Mouse (Mus musculus) thymus, adult 2 months (tissue): ENCODE results near the gene Astn1. TPM values are rescaled to one million over a fixed set of nuclear protein-coding genes. Genes with fewer than 3 reads are reported as not detected.

Experiments
- DNase-seq: peaks from one replicate; pipeline ENCODE4 v3.0.0; 2021
- H3K27ac ChIP-seq: fragments of 200-500 bp; 2 replicates; pipeline ENCODE4 v1.5.1; 2012; ENCODE audit warnings: low read length, control low read depth; ENCODE audit not compliant: control insufficient read depth, insufficient read depth
- H3K27me3 ChIP-seq: fragments of 200-500 bp; 2 replicates; pipeline ENCODE4 v1.6.1; 2012; ENCODE audit warnings: mild to moderate bottlenecking, low read length, moderate library complexity, mixed read lengths; ENCODE audit not compliant: control insufficient read depth, insufficient read depth
- H3K36me3 ChIP-seq: fragments of 200-500 bp; 2 replicates; pipeline ENCODE4 v1.6.1; 2012; ENCODE audit warnings: mild to moderate bottlenecking, low read length, moderate library complexity; ENCODE audit not compliant: control insufficient read depth, insufficient read depth
- H3K4me1 ChIP-seq: fragments of 200-500 bp; replicated peaks from 2 replicates; pipeline ENCODE4 v1.6.1; 2012; ENCODE audit warnings: low read length; ENCODE audit not compliant: control insufficient read depth, insufficient read depth
- H3K4me3 ChIP-seq: fragments of 200-500 bp; 2 replicates; pipeline ENCODE4 v1.5.1; 2012; ENCODE audit warnings: mild to moderate bottlenecking, low read length, control low read depth, moderate library complexity; ENCODE audit not compliant: control insufficient read depth, insufficient read depth
- CTCF ChIP-seq: fragments of 200-500 bp; IDR thresholded peaks from 2 replicates; pipeline ENCODE4 v1.5.1; 2012; ENCODE audit warnings: mild to moderate bottlenecking, control low read depth, low read length, moderate library complexity, borderline replicate concordance; ENCODE audit not compliant: control insufficient read depth, poor library complexity, insufficient read depth; ENCODE audit errors: extremely low read depth
- POLR2A ChIP-seq: fragments of 200-500 bp; IDR thresholded peaks from 2 replicates; pipeline ENCODE4 v1.6.1; 2012; ENCODE audit warnings: mild to moderate bottlenecking, low read length, control low read depth, moderate library complexity; ENCODE audit not compliant: control insufficient read depth, poor library complexity, insufficient read depth; ENCODE audit errors: extremely low read depth
- WGBS: fragments of 180-500 bp; shearing (Covaris S2); methylation state at CpG from one replicate; pipeline ENCODE4 v1.1.7; 2018; 5-methylcytosine and 5-hydroxymethylcytosine counted together
- polyA plus RNA-seq: library from polyadenylated mRNA; depleted of rRNA; stranded (reverse); fragments of >200 nt; gene quantifications from 2 replicates; pipeline ENCODE4 v1.2.3, GENCODE M21; 2012; rRNA removed

The Astn1 gene
- polyA plus RNA-seq: 0.19 and 0.34 TPM in 2 replicates

- Histone ChIP-seq H3K36me3 (no peaks in the 10 kb centered on the region), H3K4me1 (no peaks in the 10 kb centered on the region), H3K27me3 (no peaks in the 10 kb centered on the region), H3K27ac (no peak within 1 kb of the TSS), H3K4me3 (no peak within 1 kb of the TSS)
- no peak for TF ChIP-seq POLR2A
- no peak for TF ChIP-seq CTCF
- no peak for DNase-seq
- WGBS: 11% methylated on average over 2 of the region's 2 CpGs
These were observed at the start of gene Astn1 for GRCm38 (mm10) chr1:158361964-158362291. Gene Astn1 (plus strand): TSS chr1:158362273.

GRCm38 (mm10) chr1:158323325-158323724 is 38.7 kb upstream of the Astn1 start:
- WGBS: 85% methylated on average over 6 of the region's 6 CpGs

DNA sequence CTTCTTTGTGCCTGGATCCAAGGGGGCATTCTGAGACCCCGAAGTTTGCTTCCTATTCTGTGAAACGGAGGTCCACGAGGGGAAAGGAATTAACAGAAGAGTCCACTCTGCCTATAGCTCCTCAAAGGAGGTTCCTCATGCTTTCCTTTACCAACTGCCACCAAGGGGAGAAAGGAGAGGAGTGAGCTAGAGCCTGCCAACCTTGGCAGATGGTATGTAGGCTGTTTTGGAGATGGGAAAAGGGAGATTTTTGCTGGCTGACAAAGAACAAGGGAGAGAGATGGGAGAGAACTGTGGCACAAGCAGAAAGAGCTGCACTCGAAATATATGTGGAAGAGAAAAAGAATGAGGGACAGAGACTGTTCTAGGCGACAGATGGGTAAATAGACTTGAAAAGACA is 33.9 kb upstream of the Astn1 start:
- H3K4me3 ChIP-seq: no peak overlapping the region
- 81% methylated on average over 5 of the region's 5 CpGs for WGBS
- H3K36me3 ChIP-seq: no peaks in the 10 kb centered on the region
- H3K27ac ChIP-seq: no peak overlapping the region
- no peak for TF ChIP-seq CTCF
- TF ChIP-seq POLR2A: no peak
- DNase-seq: no peak
- no peaks in the 10 kb centered on the region for H3K27me3 ChIP-seq
- no peaks in the 10 kb centered on the region for H3K4me1 ChIP-seq

More at GRCm38 (mm10) chr1:158323325-158323724, 38.7 kb upstream of the Astn1 start:
- no peak overlapping the region for H3K4me3 ChIP-seq
- H3K27me3 ChIP-seq: no peaks in the 10 kb centered on the region
- no peaks in the 10 kb centered on the region for H3K36me3 ChIP-seq
- no peak for TF ChIP-seq POLR2A
- no peak for TF ChIP-seq CTCF
- H3K27ac ChIP-seq: no peak overlapping the region
- no peak for DNase-seq
- no peaks in the 10 kb centered on the region for H3K4me1 ChIP-seq

DNA sequence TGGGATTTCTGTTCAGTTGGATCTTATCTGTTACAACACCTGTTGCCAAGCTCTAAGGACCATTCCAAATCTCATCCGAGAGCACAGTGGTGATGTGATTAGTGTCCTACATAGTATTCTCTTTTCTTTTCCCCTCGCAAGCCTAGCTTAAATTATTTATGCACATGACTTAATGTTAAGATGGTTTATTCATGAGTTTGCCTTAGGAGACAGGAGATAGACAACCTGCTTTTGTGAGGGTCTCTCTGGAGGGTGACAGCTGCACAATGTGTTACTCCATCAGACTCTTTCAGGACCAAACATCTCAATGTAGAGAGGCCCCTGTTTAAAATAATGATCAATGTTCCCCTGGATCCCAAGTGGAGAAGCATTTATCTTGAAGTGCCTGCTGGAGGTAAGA is 33.2 kb upstream of the Astn1 start:
- Histone ChIP-seq H3K4me1 (no peaks in the 10 kb centered on the region), H3K27ac (no peak overlapping the region), H3K27me3 (no peaks in the 10 kb centered on the region), H3K36me3 (no peaks in the 10 kb centered on the region), H3K4me3 (no peak overlapping the region)
- DNase-seq: no peak
- WGBS: 83% methylated on average over 2 of the region's 2 CpGs
- no peak for TF ChIP-seq POLR2A
- TF ChIP-seq CTCF: no peak

DNA sequence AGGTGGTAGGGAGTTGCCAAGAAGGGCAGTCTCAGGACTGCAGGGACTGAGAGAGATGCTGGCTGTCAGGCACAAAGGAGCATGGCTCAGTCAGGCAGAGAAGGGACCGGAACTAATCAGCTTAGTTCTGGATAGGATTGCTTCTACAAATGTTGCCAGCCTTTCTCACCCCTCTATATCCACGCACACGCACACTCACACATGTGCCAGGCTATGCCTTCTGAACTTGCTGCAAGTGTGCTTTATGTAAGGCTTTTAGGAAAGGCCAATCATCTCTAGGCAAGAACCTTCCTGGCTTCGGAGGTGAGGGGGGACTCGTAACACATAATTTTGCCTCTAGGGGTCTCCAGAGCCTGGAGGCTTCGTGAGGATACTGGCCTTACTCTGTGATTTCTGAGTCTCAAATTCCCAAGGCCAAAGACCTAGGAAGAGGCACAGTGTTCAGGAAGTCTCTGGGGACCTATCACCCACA is 18.8 kb upstream of the Astn1 start:
- no peaks in the 10 kb centered on the region for H3K36me3 ChIP-seq
- TF ChIP-seq CTCF (no peak), POLR2A (no peak)
- WGBS: 64% methylated on average over 6 of the region's 6 CpGs
- H3K4me3 ChIP-seq: no peak overlapping the region
- H3K27ac ChIP-seq: no peak overlapping the region
- H3K27me3 ChIP-seq: no peaks in the 10 kb centered on the region
- DNase-seq: no peak
- H3K4me1 ChIP-seq: no peaks in the 10 kb centered on the region

- no peaks in the 10 kb centered on the region for H3K4me1 ChIP-seq
- WGBS: 84% methylated on average over 5 of the region's 5 CpGs
- no peaks in the 10 kb centered on the region for H3K36me3 ChIP-seq
- no peak for DNase-seq
- no peak overlapping the region for H3K4me3 ChIP-seq
- TF ChIP-seq POLR2A (no peak), CTCF (no peak)
- H3K27ac ChIP-seq: no peak overlapping the region
- no peaks in the 10 kb centered on the region for H3K27me3 ChIP-seq
These were observed 8.3 kb upstream of the Astn1 start for GRCm38 (mm10) chr1:158353656-158354371.
